Mouse (Mus musculus) limb, embryonic 13.5 days (tissue): ENCODE measurements around the gene Rbm20. TPM values are rescaled to one million over a fixed set of nuclear protein-coding genes. Genes with fewer than 3 reads are reported as not detected.

Experiments
- ATAC-seq: fragments of 200-750 bp; cut with Nextera tagmentation; 2 replicates; pipeline ENCODE4 v1.8.0; 2017; ENCODE audit warnings: low read depth, moderate number of reproducible peaks, moderate TSS enrichment; ENCODE audit not compliant: low FRiP score
- H3K27ac ChIP-seq: fragments of 300-500 bp; sonication (generic); 2 replicates; pipeline ENCODE4 v1.5.1; 2015; ENCODE audit warnings: inconsistent platforms, mild to moderate bottlenecking, moderate library complexity
- H3K27me3 ChIP-seq: fragments of 300-500 bp; sonication (generic); 2 replicates; pipeline ENCODE4 v1.6.1; 2015; ENCODE audit warnings: mild to moderate bottlenecking, inconsistent platforms
- H3K36me3 ChIP-seq: fragments of 300-500 bp; sonication (generic); 2 replicates; pipeline ENCODE4 v1.6.1; 2015; ENCODE audit warnings: inconsistent platforms, mild to moderate bottlenecking, moderate library complexity
- H3K4me1 ChIP-seq: fragments of 300-500 bp; sonication (generic); 2 replicates; pipeline ENCODE4 v1.6.1; 2015; ENCODE audit warnings: inconsistent platforms
- H3K4me2 ChIP-seq: fragments of 300-500 bp; sonication (generic); replicated peaks from 2 replicates; pipeline ENCODE4 v1.6.1; 2015; ENCODE audit warnings: inconsistent platforms, mild to moderate bottlenecking, moderate library complexity
- H3K4me3 ChIP-seq: fragments of 300-500 bp; sonication (generic); 2 replicates; pipeline ENCODE4 v1.5.1; 2015; ENCODE audit warnings: moderate library complexity, mild to moderate bottlenecking, inconsistent platforms
- H3K9ac ChIP-seq: fragments of 300-500 bp; sonication (generic); 2 replicates; pipeline ENCODE4 v1.6.1; 2015; ENCODE audit warnings: mild to moderate bottlenecking, inconsistent platforms
- H3K9me3 ChIP-seq: fragments of 300-500 bp; sonication (generic); 2 replicates; pipeline ENCODE4 v1.6.1; 2016; ENCODE audit warnings: inconsistent platforms
- WGBS: fragments of 180-500 bp; shearing (Covaris S2); methylation state at CpG from one replicate; pipeline ENCODE4 v1.1.7; 2015; 5-methylcytosine and 5-hydroxymethylcytosine counted together
- polyA plus RNA-seq: library from polyadenylated mRNA; unstranded; fragments of >200 nt; fragmentation: Nextera tagmentation; extraction: Ambion mirVana; gene quantifications from 2 replicates; pipeline ENCODE4 v1.2.1, GENCODE M21; 2015

Rbm20 gene
- polyA plus RNA-seq, 1 experiment from 2014 or later = 5.1 TPM

DNA sequence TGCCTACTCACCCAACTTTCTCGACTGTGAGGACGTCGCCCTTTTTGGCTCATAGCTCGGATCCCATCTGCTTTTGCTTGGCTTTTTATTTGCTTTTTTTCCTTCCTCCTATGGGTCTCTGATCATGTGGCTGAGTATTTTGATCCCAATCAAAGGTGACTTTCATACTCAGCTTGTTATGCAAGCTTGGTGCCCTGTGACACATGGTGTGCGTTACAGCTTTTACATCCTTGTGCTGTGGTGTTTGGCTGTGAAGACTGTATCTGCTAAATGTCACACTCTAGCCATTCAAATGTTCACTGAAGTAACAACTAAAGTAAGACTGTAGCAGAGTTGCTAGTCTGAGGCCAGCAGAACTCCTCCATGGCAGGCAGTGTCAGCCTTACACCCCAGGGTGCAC lies 109.7 kb downstream of the Rbm20 start:
- 43% methylated on average over 5 of the region's 5 CpGs for WGBS
- Histone ChIP-seq H3K4me2 (no peak overlapping the region), H3K27me3 (no peaks in the 10 kb centered on the region), H3K9ac (no peak overlapping the region), H3K9me3 (no peaks in the 10 kb centered on the region), H3K4me1 (peaks cover 28% of the 10 kb centered on the region), H3K27ac (peak overlapping the region; percentile 65), H3K4me3 (no peak overlapping the region), H3K36me3 (no peaks in the 10 kb centered on the region)
- ATAC-seq = no peak; the same call in 1 of the 2 replicates

DNA sequence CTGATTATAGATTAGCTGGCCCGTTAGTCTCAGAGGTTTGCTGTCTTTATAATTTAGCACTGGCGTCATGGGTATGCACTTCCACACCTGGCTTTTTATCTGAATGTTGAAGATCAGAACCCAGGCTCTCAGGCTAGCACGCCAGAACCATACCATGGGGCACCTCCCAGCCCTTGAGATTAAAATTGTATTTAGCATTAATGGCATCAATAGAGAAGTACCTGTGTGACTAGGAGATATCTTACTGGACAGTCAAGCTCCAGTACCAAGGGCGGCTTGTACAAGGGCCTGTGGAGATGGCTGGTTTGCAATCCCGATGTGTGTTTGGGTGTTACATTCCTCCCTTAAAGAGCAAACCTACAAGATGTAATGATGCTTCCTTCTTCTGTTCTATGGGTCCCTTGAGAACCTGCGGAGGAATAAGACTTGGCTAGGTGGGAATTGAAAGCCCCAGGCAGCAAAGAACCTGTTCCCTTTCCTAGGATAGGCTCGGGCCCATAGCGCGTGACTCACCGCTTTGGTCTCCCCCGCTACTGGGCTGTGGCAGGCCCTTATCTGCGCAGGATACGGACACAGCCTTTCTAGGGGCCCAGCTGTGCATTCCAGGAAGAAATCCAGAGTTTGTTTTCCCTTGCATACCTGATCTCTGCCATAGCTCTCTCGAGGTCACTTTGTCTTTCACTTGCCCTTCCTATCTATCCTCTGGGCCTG lies 111.7 kb downstream of the Rbm20 start:
- Histone ChIP-seq H3K36me3 (no peaks in the 10 kb centered on the region), H3K9ac (no peak overlapping the region), H3K27ac (no peak overlapping the region), H3K9me3 (no peaks in the 10 kb centered on the region), H3K4me2 (no peak overlapping the region), H3K4me1 (peaks cover 47% of the 10 kb centered on the region), H3K27me3 (no peaks in the 10 kb centered on the region), H3K4me3 (no peak overlapping the region)
- WGBS = 81% methylated on average over 14 of the region's 14 CpGs
- ATAC-seq = no peak

DNA sequence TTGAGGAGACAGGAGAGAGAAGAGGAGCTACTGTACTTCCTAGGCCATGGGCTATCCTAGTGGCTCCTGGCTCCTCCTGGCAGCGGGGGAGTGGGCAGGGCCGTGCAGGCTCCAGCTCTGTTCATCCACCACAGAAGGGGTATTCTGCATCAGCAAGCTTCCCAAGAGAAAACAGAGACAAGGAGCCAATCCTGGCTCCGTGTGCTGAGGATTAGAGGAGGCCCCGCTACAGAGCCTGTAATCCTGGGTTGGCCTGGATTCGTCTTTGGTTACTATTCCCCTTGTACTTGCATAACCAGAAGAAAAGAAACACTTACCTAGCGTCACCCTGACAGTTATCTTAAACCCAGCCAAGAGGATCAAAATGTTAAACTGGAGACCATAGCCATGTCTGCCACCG lies 112.5 kb downstream of the Rbm20 start:
- Histone ChIP-seq H3K9me3 (no peaks in the 10 kb centered on the region), H3K27ac (no peak overlapping the region), H3K4me2 (no peak overlapping the region), H3K4me1 (peaks cover 54% of the 10 kb centered on the region), H3K9ac (no peak overlapping the region), H3K36me3 (no peaks in the 10 kb centered on the region), H3K4me3 (no peak overlapping the region), H3K27me3 (no peaks in the 10 kb centered on the region)
- 79% methylated on average over 7 of the region's 7 CpGs for WGBS
- ATAC-seq = no peak

DNA sequence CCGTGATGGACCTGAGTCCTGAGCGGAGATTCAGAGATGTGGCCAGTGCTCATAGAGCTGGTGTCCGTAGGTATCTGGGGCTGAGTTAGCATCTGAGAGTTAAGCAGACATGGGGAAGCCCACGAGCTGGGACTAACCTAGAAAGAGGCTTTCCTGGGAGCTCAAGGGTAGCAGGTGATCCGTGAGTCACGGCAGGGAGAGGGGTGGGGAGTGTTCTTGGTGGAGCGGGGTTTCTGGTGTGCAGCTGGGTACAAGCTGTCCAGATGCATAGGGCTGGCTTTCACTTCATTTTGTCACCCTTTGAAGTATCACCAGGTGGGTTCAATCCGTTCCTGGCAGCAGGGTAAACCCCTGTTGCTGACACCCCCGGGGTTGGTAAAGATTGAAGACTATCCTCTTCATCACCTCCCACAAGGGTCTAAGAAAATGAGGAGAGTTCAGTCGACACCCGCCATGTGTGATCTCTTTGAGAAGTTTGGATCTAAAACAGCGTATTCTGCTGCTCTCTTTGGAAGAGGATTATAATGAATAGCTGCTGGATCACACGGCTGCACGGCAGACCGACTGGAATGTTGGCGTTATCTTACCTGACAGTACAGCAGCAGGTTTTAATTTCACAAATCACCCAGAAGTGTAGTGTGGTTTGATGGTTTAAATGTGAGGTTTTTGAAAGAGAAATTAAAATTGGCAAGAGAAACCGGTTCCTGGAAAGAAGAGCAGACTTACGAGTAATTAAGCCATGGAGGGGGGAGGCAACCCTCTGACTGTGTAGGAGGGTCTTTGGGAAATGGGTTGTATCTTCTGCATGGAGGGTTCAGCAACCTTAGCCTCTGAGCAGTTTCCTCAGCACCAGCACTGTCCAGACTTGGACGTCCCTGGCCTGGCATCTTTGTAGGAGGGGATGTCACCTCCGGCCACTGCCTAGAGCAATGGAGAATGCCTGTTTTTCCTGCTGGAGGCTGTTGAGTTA lies 114.9 kb downstream of the Rbm20 start:
- H3K36me3 ChIP-seq = no peaks in the 10 kb centered on the region
- peak overlapping the region; percentile 61; the same call in 1 of the 2 replicates for H3K27ac ChIP-seq
- H3K4me1 ChIP-seq = peaks cover 56% of the 10 kb centered on the region
- no peaks in the 10 kb centered on the region for H3K9me3 ChIP-seq
- no peak overlapping the region for H3K9ac ChIP-seq
- no peak overlapping the region for H3K4me3 ChIP-seq
- 44% methylated on average over 20 of the region's 20 CpGs for WGBS
- H3K27me3 ChIP-seq = no peaks in the 10 kb centered on the region
- H3K4me2 ChIP-seq = peak overlapping the region; percentile 32
- 0 out of 2 replicates have a peak, but pooled peaks have one; percentile 41 for ATAC-seq

DNA sequence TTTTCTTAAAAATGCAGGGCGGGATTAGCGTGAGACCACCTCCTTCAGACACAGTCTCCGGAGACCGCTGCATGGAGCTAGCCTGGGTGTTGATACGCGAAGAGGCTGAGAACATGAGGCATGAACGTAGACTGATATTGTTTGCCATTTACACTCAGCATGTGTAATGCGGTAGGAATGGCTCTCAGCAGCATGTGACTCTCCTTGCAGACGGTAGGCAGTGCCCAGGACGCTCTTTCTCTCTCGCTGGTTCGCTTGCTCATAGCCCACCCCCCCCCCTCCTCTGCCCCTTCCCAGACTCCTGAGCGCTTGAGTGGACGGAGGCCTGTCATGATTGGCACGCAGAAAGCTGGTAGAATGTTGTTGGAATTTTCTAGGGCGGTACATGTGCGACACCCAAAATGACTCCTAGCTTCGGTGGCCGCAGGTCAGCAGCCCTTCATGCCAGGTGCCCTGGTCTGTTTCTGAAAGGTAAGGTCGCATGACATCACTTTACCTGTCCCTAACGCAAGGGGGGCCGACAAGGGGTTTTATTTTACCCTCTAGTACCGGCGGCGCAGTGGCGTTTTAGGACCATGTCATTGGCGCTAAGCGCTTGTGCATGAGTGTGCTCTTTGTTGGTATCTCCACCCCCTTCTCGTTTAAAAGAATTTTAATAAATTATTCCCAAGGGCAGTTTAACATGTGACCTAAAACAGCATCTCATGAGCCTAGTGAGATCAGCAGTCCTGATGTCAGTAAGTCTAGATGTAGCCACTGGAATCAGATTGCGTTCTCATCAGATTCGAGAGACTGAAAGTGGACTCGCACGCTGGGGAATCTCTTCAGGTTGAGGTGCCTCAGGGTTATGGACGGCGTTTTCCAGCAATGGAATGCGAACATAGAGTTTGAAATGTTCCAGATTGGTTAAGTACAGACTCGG lies 116.1 kb downstream of the Rbm20 start:
- WGBS = 80% methylated on average over 37 of the region's 37 CpGs
- H3K9me3 ChIP-seq = no peaks in the 10 kb centered on the region
- peak overlapping the region; percentile 29; the same call in 1 of the 2 replicates for H3K27ac ChIP-seq
- no peaks in the 10 kb centered on the region for H3K27me3 ChIP-seq
- H3K9ac ChIP-seq = no peak overlapping the region
- ATAC-seq = no peak
- peaks cover 49% of the 10 kb centered on the region for H3K4me1 ChIP-seq
- H3K4me2 ChIP-seq = no peak overlapping the region; the same call in 1 of the 2 replicates
- H3K36me3 ChIP-seq = no peaks in the 10 kb centered on the region
- H3K4me3 ChIP-seq = no peak overlapping the region

DNA sequence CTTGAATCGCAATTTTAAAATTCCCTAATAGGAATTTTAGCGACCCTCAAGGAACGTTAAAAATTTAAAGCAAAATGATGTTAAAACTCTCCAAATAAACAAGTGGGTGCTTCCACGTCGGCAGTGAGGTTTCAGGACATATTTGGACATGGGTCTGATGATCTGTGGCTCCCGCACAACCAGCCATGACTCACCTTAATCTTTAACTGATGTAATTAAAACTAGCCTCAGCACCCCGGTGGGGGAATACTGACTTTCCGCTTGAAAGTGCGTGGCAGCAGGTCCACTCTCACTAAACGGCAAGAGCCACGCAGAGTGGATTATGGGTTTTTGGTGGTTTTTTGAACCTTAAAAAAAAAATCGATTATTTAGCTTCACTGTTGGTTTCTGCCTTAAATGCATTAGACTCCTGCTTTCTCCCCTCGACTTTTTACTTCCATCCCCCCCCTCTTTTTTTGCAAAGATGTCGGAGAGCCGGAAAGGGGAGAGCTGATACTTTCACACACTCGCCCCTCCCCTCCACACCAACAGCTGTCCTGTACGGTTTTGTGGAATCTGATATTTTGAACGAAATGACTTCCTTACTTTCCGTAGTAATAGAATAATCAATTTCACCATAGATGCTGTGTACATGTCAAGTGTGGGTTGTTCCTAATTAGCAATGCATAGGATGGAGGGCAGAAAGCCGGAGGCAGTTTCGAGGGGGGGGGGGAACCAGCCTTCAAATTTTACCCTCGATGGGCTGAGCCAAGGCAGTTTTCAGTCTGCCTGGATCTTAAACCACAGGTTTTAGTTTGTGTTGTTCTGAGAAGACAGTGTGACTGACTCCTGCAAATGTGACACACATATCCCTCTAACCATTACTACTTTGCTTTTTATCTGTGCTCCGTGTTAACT lies 117.1 kb downstream of the Rbm20 start:
- Histone ChIP-seq H3K36me3 (no peaks in the 10 kb centered on the region), H3K4me1 (peaks cover 48% of the 10 kb centered on the region), H3K27me3 (no peaks in the 10 kb centered on the region), H3K9me3 (no peaks in the 10 kb centered on the region), H3K9ac (no peak overlapping the region), H3K27ac (peak overlapping the region; percentile 29; the same call in 1 of the 2 replicates), H3K4me2 (peak overlapping the region; percentile 10), H3K4me3 (no peak overlapping the region)
- 0 out of 2 replicates have a peak, but pooled peaks have one; percentile 5 for ATAC-seq
- WGBS = 57% methylated on average over 23 of the region's 23 CpGs

DNA sequence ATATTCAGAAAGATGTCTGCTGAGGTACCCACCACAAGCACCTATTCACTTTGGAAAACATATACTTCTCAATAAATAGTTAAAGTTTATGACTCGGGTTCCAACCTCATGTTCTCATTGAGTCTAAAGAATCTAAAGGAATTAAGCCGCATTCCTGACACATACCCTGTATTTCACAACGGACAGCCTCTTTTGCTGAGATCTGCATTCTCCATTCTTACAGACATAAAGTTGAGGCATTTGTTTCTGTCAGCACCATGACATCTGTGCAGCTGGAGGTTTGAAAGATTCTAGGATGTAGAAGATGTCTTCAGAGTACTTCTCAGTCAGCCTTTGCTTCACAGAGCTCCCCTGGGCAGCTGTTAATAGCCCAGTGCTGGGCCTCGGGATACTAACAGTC lies 117.9 kb downstream of the Rbm20 start:
- Histone ChIP-seq H3K36me3 (no peaks in the 10 kb centered on the region), H3K27me3 (no peaks in the 10 kb centered on the region), H3K4me2 (no peak overlapping the region), H3K4me1 (peaks cover 48% of the 10 kb centered on the region), H3K4me3 (no peak overlapping the region), H3K9me3 (no peaks in the 10 kb centered on the region), H3K9ac (no peak overlapping the region), H3K27ac (no peak overlapping the region)
- 48% methylated on average over 4 of the region's 4 CpGs for WGBS
- no peak for ATAC-seq

DNA sequence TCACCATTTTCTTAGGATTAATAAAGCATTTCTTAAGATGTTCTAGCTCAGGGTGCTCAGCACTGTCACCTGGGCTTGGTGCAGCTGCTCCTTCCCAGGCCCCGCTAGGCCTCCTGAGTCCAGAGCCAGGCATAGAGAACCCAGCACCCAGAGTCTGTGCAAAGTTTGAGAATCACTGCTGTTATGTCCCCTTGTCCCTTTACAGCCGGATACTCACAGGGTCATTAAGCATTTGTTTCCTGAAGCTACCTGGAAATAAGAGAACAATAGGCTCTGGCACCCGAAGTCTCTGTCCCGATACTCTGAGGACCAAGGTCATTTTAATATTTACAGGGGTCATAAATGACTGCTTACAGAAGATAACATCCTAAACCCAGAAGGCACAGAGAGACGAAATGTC lies 118.9 kb downstream of the Rbm20 start:
- Histone ChIP-seq H3K9ac (no peak overlapping the region), H3K4me2 (no peak overlapping the region), H3K27me3 (no peaks in the 10 kb centered on the region), H3K36me3 (no peaks in the 10 kb centered on the region), H3K4me3 (no peak overlapping the region), H3K27ac (no peak overlapping the region), H3K9me3 (no peaks in the 10 kb centered on the region), H3K4me1 (peaks cover 48% of the 10 kb centered on the region)
- WGBS = 86% methylated on average over 5 of the region's 5 CpGs
- no peak for ATAC-seq

DNA sequence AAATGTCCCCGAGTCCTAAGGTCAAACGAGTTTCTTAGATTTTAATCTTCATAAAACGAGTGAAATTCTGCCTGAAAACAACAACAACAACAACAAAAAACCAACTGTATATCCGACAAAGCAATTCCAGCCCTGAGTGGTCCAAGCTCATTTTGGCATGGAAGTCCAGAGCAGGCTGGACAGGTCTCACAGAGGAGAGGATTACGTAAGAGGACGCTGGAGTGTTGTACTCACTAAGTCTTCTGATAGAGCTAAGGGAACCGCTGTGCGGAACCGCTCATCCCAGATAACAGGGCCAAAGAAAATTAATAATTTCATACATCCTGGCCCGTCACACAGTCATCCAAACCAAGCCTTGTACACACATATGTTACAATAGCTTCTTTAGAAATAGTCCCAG lies 120.7 kb downstream of the Rbm20 start:
- no peak overlapping the region for H3K9ac ChIP-seq
- H3K36me3 ChIP-seq = no peaks in the 10 kb centered on the region
- H3K27me3 ChIP-seq = no peaks in the 10 kb centered on the region
- H3K27ac ChIP-seq = no peak overlapping the region
- no peaks in the 10 kb centered on the region for H3K9me3 ChIP-seq
- H3K4me3 ChIP-seq = no peak overlapping the region
- peaks cover 33% of the 10 kb centered on the region for H3K4me1 ChIP-seq
- no peak for ATAC-seq
- 82% methylated on average over 10 of the region's 10 CpGs for WGBS
- H3K4me2 ChIP-seq = no peak overlapping the region

DNA sequence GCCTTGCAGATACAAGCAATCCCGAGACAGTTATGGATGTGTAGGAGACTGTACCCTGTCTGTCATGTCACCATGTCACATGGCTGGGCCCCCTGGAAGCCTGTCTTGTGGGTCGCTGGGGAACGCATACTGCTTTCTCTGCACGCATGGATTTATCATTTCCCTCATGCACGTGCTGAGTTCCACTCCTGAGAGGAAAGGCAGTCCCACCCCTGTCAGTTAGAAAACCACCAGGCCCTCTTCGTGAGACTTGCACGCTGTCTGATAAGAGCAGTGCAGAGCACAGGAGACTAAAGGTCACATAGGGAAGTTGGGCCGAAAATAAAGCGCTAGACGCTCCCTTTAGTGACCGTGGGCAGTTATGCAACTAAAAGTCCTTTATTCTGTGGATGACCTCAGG lies 122.8 kb downstream of the Rbm20 start:
- whole genome bisulfite sequencing = 74% methylated on average over 11 of the region's 11 CpGs
- Histone ChIP-seq H3K27me3 (no peaks in the 10 kb centered on the region), H3K27ac (peak overlapping the region; percentile 55; the same call in 1 of the 2 replicates), H3K4me1 (peaks cover 18% of the 10 kb centered on the region), H3K9ac (no peak overlapping the region), H3K4me2 (no peak overlapping the region), H3K9me3 (no peaks in the 10 kb centered on the region), H3K36me3 (no peaks in the 10 kb centered on the region), H3K4me3 (no peak overlapping the region)
- no peak for ATAC-seq
